Mouse (Mus musculus) gastrocnemius, adult 2 months (tissue): ENCODE results near the gene Gtdc1. TPM values are rescaled to one million over a fixed set of nuclear protein-coding genes. Genes with fewer than 3 reads are reported as not detected.

Experiments
- DNase-seq: peaks from one replicate; pipeline ENCODE4 v3.0.0; 2022
- H3K27ac ChIP-seq: fragments of 200-600 bp; 2 replicates; pipeline ENCODE4 v1.8.1; 2022; ENCODE audit warnings: mild to moderate bottlenecking
- H3K4me3 ChIP-seq: fragments of 200-600 bp; 2 replicates; pipeline ENCODE4 v1.8.1; 2022; ENCODE audit warnings: mild to moderate bottlenecking, moderate library complexity
- CTCF ChIP-seq: fragments of 200-600 bp; IDR thresholded peaks from 2 replicates; pipeline ENCODE4 v1.8.1; 2022; ENCODE audit warnings: antibody characterized with exemption, mild to moderate bottlenecking, moderate library complexity
- intact Hi-C: fragments of 180-260 bp; cut with DNase I; formaldehyde crosslinking; loops from one replicate; pipeline ENCODE4 v1.15.1; 2025
- total RNA-seq, 2 experiments: library from RNA; stranded (reverse); gene quantifications; 2 replicates each; pipeline ENCODE4 v1.2.3; 2021

Gene Gtdc1
- total RNA-seq, 2 experiments from 2014 or later: 27.8 to 29.1 TPM

- intact Hi-C loops: no loop called here
- H3K4me3 ChIP-seq: no peak overlapping the region
- H3K27ac ChIP-seq: no peak overlapping the region
- no peak for TF ChIP-seq CTCF
- no peak for DNase-seq
These were observed 7.0 kb downstream of the Gtdc1 start for GRCm38 (mm10) chr2:44920471-44920870.

GRCm38 (mm10) chr2:44919326-44919725, 8.1 kb downstream of the Gtdc1 start:
- no peak for TF ChIP-seq CTCF
- no peak for DNase-seq
- intact Hi-C loops: no loop called here
- no peak overlapping the region for H3K27ac ChIP-seq
- no peak overlapping the region for H3K4me3 ChIP-seq

DNA sequence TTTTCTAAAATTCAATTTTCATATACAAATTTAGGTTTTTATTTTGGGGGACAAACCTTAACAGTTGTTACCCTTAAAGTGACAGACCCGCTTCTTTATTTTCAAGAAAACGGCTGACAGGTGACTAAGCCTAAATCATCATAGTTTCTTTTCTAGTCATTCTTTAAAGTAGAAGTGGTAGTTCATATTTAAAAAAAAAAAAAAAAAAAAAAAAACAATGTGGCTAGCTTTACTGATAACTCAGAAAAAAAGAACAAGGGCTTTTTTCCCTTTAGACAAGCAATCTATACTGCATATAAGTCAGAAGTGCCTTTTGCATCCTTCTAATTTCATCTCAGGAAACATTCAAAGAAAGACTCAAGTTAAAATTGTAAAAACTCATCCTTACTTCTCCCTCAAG, 8.7 kb downstream of the Gtdc1 start:
- no peak overlapping the region for H3K27ac ChIP-seq
- no peak overlapping the region for H3K4me3 ChIP-seq
- intact Hi-C loops: no loop called here
- no peak for TF ChIP-seq CTCF
- DNase-seq: no peak

GRCm38 (mm10) chr2:44916286-44916685, 11.2 kb downstream of the Gtdc1 start:
- no peak for TF ChIP-seq CTCF
- intact Hi-C loops: no loop called here
- H3K4me3 ChIP-seq: no peak overlapping the region
- no peak for DNase-seq
- no peak overlapping the region for H3K27ac ChIP-seq

GRCm38 (mm10) chr2:44897801-44898200, 29.7 kb downstream of the Gtdc1 start:
- H3K27ac ChIP-seq: no peak overlapping the region
- TF ChIP-seq CTCF: no peak
- H3K4me3 ChIP-seq: no peak overlapping the region
- DNase-seq: no peak
- intact Hi-C loops: no loop called here

DNA sequence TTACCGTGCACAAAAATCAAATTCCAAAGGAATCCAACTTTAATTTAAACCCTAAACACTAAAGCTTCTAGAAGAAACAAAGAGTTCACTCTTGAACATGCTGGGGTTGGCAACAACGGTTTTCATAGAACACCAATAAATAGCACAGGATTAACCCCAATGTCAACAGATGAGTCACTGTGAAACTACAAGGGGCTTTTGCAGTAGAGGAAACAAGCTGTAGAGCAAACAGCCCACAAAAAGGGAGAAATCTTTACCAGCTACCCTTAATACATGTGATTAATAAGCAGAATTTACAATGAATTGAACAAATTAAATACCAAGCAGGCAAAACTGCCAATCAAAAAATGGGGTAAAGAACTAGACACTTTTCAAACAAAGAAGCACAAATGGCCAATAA, 53.7 kb downstream of the Gtdc1 start:
- intact Hi-C loops: no loop called here
- no peak for TF ChIP-seq CTCF

DNA sequence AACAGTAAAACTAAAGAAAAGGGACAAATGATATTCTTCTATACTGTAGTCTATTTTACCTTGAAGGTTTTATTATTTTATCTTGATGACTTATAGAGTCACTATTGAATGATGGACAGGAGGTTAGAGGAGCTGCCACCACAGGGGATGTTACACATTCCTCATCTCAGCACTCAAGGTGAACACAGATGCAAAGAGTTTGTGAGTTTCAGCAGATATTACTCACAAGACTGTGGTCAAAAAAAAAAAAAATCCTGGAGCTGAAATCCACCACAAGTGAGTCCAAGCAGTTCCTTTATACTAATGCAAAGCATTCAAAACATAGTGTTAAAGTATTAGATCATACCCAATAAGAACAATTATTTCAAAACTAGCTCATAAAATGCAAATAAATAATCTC, 62.7 kb downstream of the Gtdc1 start:
- no peak overlapping the region for H3K27ac ChIP-seq
- DNase-seq: no peak
- intact Hi-C loops: no loop called here
- no peak for TF ChIP-seq CTCF
- no peak overlapping the region for H3K4me3 ChIP-seq

More for the DNA sequence above, 53.7 kb downstream of the Gtdc1 start:
- H3K27ac ChIP-seq: no peak overlapping the region
- H3K4me3 ChIP-seq: no peak overlapping the region
- no peak for DNase-seq

DNA sequence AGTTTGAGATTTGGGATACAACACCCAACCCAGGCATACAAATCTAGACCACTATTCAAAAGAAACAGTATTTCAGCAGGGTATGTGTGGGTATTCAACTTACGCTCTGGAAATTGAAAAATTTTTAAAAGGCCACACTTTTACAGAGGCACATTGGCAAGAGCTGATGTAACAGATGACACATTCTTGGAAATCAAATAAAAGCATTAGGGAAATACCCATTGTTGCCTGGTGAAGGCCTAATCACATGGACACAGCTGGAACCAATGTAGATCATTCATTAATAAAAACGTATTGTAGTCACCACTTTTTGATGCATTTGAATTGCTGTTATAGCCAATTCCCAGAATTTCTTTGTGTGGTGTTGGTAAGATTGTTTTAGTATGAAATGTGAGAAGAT, 73.0 kb downstream of the Gtdc1 start:
- intact Hi-C loops: no loop called here
- Histone ChIP-seq H3K4me3 (no peak overlapping the region), H3K27ac (no peak overlapping the region)
- no peak for DNase-seq
- no peak for TF ChIP-seq CTCF

GRCm38 (mm10) chr2:44849666-44850065, 77.8 kb downstream of the Gtdc1 start:
- Histone ChIP-seq H3K27ac (no peak overlapping the region), H3K4me3 (no peak overlapping the region)
- intact Hi-C loops: no loop called here
- TF ChIP-seq CTCF: no peak
- no peak for DNase-seq

GRCm38 (mm10) chr2:44848156-44848555, 79.3 kb downstream of the Gtdc1 start:
- no peak for TF ChIP-seq CTCF

GRCm38 (mm10) chr2:44845424-44845823, 82.0 kb downstream of the Gtdc1 start:
- no peak for DNase-seq
- TF ChIP-seq CTCF: no peak
- intact Hi-C loops: no loop called here
- H3K4me3 ChIP-seq: no peak overlapping the region
- no peak overlapping the region for H3K27ac ChIP-seq

More at GRCm38 (mm10) chr2:44848156-44848555, 79.3 kb downstream of the Gtdc1 start:
- Histone ChIP-seq H3K27ac (no peak overlapping the region), H3K4me3 (no peak overlapping the region)
- intact Hi-C loops: no loop called here
- no peak for DNase-seq

DNA sequence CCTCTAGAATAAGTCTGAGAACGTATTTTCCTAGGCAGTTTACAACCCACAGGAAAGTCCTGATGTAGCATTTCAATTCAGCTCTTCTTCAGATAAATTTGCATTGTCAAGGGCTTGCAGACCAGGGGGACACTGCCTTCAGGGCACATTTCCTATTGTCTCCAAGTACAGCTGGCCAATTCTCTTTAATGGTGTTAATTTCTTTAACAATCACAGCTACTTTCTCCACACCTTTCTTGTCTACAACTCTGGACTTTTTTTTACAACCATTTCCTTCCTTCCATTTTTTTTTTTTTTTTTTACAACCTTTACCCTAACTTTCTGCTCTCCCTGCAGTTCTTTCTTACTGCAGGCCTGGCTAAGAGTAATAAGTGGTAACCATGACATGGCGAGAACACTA, 97.7 kb downstream of the Gtdc1 start:
- no peak for TF ChIP-seq CTCF
- H3K27ac ChIP-seq: no peak overlapping the region
- DNase-seq: no peak

DNA sequence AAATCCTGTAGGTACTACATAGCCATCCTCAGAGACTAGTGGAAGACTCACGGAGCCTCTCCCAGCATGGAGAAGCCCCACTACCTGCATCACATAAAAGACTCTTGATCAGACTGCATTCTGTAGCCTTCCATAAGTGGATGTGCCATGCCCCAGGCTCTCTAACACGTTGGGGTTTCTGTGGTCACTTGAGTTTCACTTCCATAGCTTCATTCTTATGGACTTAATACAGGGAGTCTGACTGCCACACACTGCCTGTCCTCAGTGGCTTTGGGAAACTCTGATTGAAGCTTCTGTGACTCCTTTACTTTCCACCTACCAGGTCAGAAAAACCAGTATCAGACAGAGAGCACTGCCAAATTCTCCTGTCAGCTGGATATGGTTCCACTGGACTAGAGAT, 98.1 kb downstream of the Gtdc1 start:
- intact Hi-C loops: no loop called here

More for the DNA sequence above, 97.7 kb downstream of the Gtdc1 start:
- H3K4me3 ChIP-seq: no peak overlapping the region
- intact Hi-C loops: no loop called here

GRCm38 (mm10) chr2:44826609-44827008, 100.8 kb downstream of the Gtdc1 start:
- TF ChIP-seq CTCF: no peak
- intact Hi-C loops: no loop called here
- DNase-seq: no peak
- H3K4me3 ChIP-seq: no peak overlapping the region
- no peak overlapping the region for H3K27ac ChIP-seq

More for the DNA sequence above, 98.1 kb downstream of the Gtdc1 start:
- no peak overlapping the region for H3K27ac ChIP-seq
- DNase-seq: no peak
- no peak overlapping the region for H3K4me3 ChIP-seq
- TF ChIP-seq CTCF: no peak

GRCm38 (mm10) chr2:44817787-44818186, 109.7 kb downstream of the Gtdc1 start:
- no peak for TF ChIP-seq CTCF
- intact Hi-C loops: no loop called here
- DNase-seq: no peak
- Histone ChIP-seq H3K4me3 (no peak overlapping the region), H3K27ac (no peak overlapping the region)
